Mouse (Mus musculus) liver, embryonic 14.5 days (tissue): ENCODE measurements around the gene Tbc1d22a. TPM values are rescaled to one million over a fixed set of nuclear protein-coding genes. Genes with fewer than 3 reads are reported as not detected.

Experiments
- ATAC-seq: fragments of 200-750 bp; cut with Nextera tagmentation; 2 replicates; pipeline ENCODE4 v1.8.0; 2017; ENCODE audit warnings: moderate number of reproducible peaks, mild to moderate bottlenecking, moderate library complexity; ENCODE audit not compliant: insufficient read depth
- DNase-seq, 3 experiments: peaks; one replicate each; pipeline ENCODE4 v3.0.0-alpha.2; 2012 to 2013; ENCODE audit warnings: low read depth in 3 of 3, low spot score in 3 of 3
- H3K27ac ChIP-seq: fragments of 300-500 bp; sonication (generic); 2 replicates; pipeline ENCODE4 v1.5.1; 2014; ENCODE audit warnings: moderate library complexity, mild to moderate bottlenecking, control low read depth, inconsistent platforms
- H3K27me3 ChIP-seq: fragments of 300-500 bp; sonication (generic); 2 replicates; pipeline ENCODE4 v1.6.1; 2014; ENCODE audit warnings: mild to moderate bottlenecking, low read length, moderate library complexity; ENCODE audit not compliant: control insufficient read depth, insufficient read depth
- H3K36me3 ChIP-seq: fragments of 300-500 bp; sonication (generic); replicated peaks from 2 replicates; pipeline ENCODE4 v1.6.1; 2014; ENCODE audit warnings: low read depth; ENCODE audit not compliant: control insufficient read depth, insufficient read depth
- H3K4me1 ChIP-seq, 2 experiments: fragments of 200-500 bp in 1 of 2; fragments of 300-500 bp in 1 of 2; sonication (generic) in 1 of 2; replicated peaks; 2 replicates each; pipeline ENCODE4 v1.6.1; 2012 to 2014; ENCODE audit warnings: antibody characterized with exemption in 1 of 2, inconsistent platforms in 1 of 2, low read length in 1 of 2; ENCODE audit not compliant: control insufficient read depth in 2 of 2, insufficient read depth in 2 of 2
- H3K4me2 ChIP-seq: fragments of 300-500 bp; sonication (generic); 2 replicates; pipeline ENCODE4 v1.6.1; 2014; ENCODE audit warnings: low read depth, mild to moderate bottlenecking, control low read depth, moderate library complexity
- H3K4me3 ChIP-seq, 2 experiments: fragments of 200-500 bp in 1 of 2; fragments of 300-500 bp in 1 of 2; sonication (generic) in 1 of 2; 2 replicates each; pipeline ENCODE4 v1.5.1; 2012 to 2014; ENCODE audit warnings: low read depth in 2 of 2, low read length in 2 of 2, mild to moderate bottlenecking in 2 of 2, control low read depth in 1 of 2, inconsistent platforms in 1 of 2, moderate library complexity in 1 of 2; ENCODE audit not compliant: insufficient read depth in 1 of 2
- H3K9ac ChIP-seq: fragments of 300-500 bp; sonication (generic); replicated peaks from 2 replicates; pipeline ENCODE4 v1.6.1; 2014; ENCODE audit warnings: mild to moderate bottlenecking, control low read depth, moderate library complexity
- H3K9me3 ChIP-seq: fragments of 300-500 bp; sonication (generic); 2 replicates; pipeline ENCODE4 v1.6.1; 2016; ENCODE audit warnings: low read length, mixed read lengths; ENCODE audit not compliant: control insufficient read depth
- CTCF ChIP-seq: IDR thresholded peaks from 2 replicates; pipeline ENCODE4 v1.5.1; 2016; ENCODE audit warnings: antibody characterized with exemption, low read depth, control low read depth
- EP300 ChIP-seq: IDR thresholded peaks from 2 replicates; pipeline ENCODE4 v1.6.1; 2016; ENCODE audit warnings: antibody characterized with exemption, low read depth
- WGBS: fragments of 180-500 bp; shearing (Covaris S2); extraction: QIAGEN DNeasy Blood & Tissue Kit; methylation state at CpG from one replicate; pipeline ENCODE4 v1.1.7; 2014; ENCODE audit not compliant: insufficient replicate concordance; 5-methylcytosine and 5-hydroxymethylcytosine counted together
- polyA plus RNA-seq, 2 experiments: library from polyadenylated mRNA; depleted of rRNA in 1 of 2; stranded (reverse) in 1 of 2; unstranded in 1 of 2; fragments of >200 nt; fragmentation: Nextera tagmentation in 1 of 2; extraction: Ambion mirVana in 1 of 2; gene quantifications; 2 replicates each; pipeline versions ENCODE4 v1.2.1 to v1.2.3; 2012 to 2014

The Tbc1d22a gene
- polyA plus RNA-seq, 2 experiments: 4.1 to 6.4 TPM

- H3K4me3 ChIP-seq: no peak overlapping the region
- H3K9me3 ChIP-seq: no peaks in the 10 kb centered on the region
- no peaks in the 10 kb centered on the region for H3K27me3 ChIP-seq
- TF ChIP-seq EP300 (no peak), CTCF (no peak)
- peaks cover 0 to 3% of the 10 kb centered on the region in 2 experiments; a peak in 1 of 4 replicates for H3K4me1 ChIP-seq
- no peak overlapping the region for H3K4me2 ChIP-seq
- 75% methylated on average over 12 of the region's 12 CpGs for WGBS
- no peaks in the 10 kb centered on the region for H3K36me3 ChIP-seq
- ATAC-seq (no peak), DNase-seq (no peak)
- H3K9ac ChIP-seq: no peak overlapping the region
- no peak overlapping the region for H3K27ac ChIP-seq
Measured at GRCm38 (mm10) chr15:86491434-86492099, 277.3 kb downstream of the Tbc1d22a start.

DNA sequence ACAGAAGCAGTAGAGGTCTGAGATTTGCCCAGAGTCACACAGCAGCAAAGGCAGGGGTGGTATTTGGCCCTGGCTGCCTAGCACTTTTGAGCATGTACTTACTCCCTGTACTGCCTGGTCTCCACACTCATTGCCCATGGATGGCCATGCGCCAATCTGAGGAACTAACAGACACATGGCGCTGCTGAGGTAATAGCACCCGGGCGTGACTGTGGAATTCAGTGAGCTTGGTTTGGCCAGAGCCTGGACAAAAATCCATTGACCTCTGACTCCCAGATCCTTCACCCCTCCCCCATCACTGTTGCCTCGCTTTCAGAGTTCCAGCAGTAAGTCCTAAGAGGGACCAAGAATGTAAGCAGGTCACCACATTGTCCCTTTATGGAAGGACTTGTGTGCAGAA is 278.4 kb downstream of the Tbc1d22a start:
- Histone ChIP-seq H3K9ac (no peak overlapping the region), H3K27ac (no peak overlapping the region), H3K4me3 (no peak overlapping the region), H3K4me2 (no peak overlapping the region), H3K36me3 (no peaks in the 10 kb centered on the region), H3K27me3 (no peaks in the 10 kb centered on the region), H3K9me3 (no peaks in the 10 kb centered on the region), H3K4me1 (peaks cover 0 to 3% of the 10 kb centered on the region in 2 experiments; a peak in 1 of 4 replicates)
- TF ChIP-seq CTCF (no peak), EP300 (no peak)
- DNase-seq (no peak), ATAC-seq (no peak)
- WGBS: 65% methylated on average over 5 of the region's 5 CpGs

DNA sequence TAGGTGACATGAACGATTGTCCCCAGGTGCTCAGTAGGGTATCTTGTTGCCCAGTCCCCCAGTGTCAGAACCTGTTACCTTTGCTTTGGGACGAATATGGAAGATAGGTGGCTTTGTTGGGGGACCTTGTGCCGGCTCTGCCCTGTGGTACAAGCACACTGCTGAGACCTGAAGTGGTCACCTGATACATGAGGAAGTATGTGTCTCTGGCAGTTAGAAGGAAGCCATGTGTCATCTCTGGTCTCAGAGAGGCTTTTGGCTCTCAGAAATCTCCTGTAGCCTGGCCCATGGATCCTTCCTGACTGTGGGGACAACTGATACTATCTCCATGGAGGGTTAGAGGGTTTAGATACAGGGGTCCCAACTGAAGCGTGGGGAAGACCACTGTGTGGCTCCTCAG is 281.9 kb downstream of the Tbc1d22a start:
- TF ChIP-seq CTCF: no peak
- TF ChIP-seq EP300: no peak
- Histone ChIP-seq H3K9me3 (no peaks in the 10 kb centered on the region), H3K27me3 (no peaks in the 10 kb centered on the region), H3K9ac (no peak overlapping the region), H3K27ac (no peak overlapping the region), H3K4me2 (no peak overlapping the region), H3K4me3 (no peak overlapping the region), H3K36me3 (no peaks in the 10 kb centered on the region), H3K4me1 (peaks cover 0 to 3% of the 10 kb centered on the region in 2 experiments; a peak in 1 of 4 replicates)
- WGBS: 42% methylated on average over 4 of the region's 4 CpGs
- ATAC-seq: no peak
- DNase-seq: no peak

GRCm38 (mm10) chr15:86496646-86497045 is 282.4 kb downstream of the Tbc1d22a start:
- TF ChIP-seq CTCF (no peak), EP300 (no peak)
- Histone ChIP-seq H3K4me2 (no peak overlapping the region), H3K9ac (no peak overlapping the region), H3K9me3 (no peaks in the 10 kb centered on the region), H3K27ac (no peak overlapping the region), H3K27me3 (no peaks in the 10 kb centered on the region), H3K4me3 (no peak overlapping the region), H3K4me1 (peaks cover 0 to 3% of the 10 kb centered on the region in 2 experiments; a peak in 1 of 4 replicates), H3K36me3 (no peaks in the 10 kb centered on the region)
- no peak for DNase-seq
- ATAC-seq: no peak
- WGBS: 60% methylated on average over 7 of the region's 7 CpGs

GRCm38 (mm10) chr15:86500536-86500935 is 286.3 kb downstream of the Tbc1d22a start:
- H3K36me3 ChIP-seq: no peaks in the 10 kb centered on the region
- H3K9me3 ChIP-seq: no peaks in the 10 kb centered on the region
- H3K9ac ChIP-seq: no peak overlapping the region
- H3K4me2 ChIP-seq: no peak overlapping the region
- DNase-seq (no peak), ATAC-seq (no peak)
- no peak overlapping the region for H3K4me3 ChIP-seq
- H3K4me1 ChIP-seq: no peaks in the 10 kb centered on the region
- TF ChIP-seq EP300 (no peak), CTCF (no peak)
- H3K27me3 ChIP-seq: no peaks in the 10 kb centered on the region
- no peak overlapping the region for H3K27ac ChIP-seq
